Mouse (Mus musculus) liver, postnatal 0 days (tissue): ENCODE results near the gene Ankle2.

Source experiments
- CTCF ChIP-seq: sonication (generic); IDR thresholded peaks from 2 replicates; pipeline ENCODE4 v1.5.1; 2016; ENCODE audit warnings: antibody characterized with exemption, low read depth
- EP300 ChIP-seq: IDR thresholded peaks from 2 replicates; pipeline ENCODE4 v1.6.1; 2016; ENCODE audit warnings: antibody characterized with exemption, low read depth, mild to moderate bottlenecking

GRCm38 (mm10) chr5:110220331-110220730, 10.5 kb upstream of the Ankle2 start:
- no peak for TF ChIP-seq CTCF
- TF ChIP-seq EP300: no peak
